Mouse (Mus musculus): Measurements from ENCODE around the gene 2210011C24Rik. TPM values are rescaled to one million over a fixed set of nuclear protein-coding genes. Genes with fewer than 3 reads are reported as not detected.

2210011C24Rik gene
- polyA plus RNA-seq, 1 experiment from 2014 or later = not detected

DNA sequence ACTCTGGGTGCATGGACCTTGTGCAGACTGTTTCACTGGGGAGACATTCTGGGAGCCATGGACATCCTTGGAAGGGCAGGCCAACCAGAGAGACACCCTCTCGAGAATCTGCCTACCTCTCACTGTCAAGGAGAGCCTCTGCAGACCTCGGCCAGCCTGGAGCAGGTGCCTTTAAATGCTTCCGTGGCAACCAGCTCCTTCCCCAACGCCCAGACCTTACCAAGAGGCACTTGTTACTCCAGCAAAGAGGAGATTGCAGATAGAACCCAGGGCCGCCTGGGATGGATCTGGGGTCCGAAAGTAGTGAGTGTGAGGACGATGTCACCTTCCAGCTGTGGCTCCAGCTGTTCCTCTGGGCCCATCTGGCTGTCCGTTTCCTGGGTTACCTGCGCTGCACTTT, 33.8 kb downstream of the 2210011C24Rik start:
- WGBS = 77% methylated on average over 9 of the region's 9 CpGs
- no peak overlapping the region for H3K4me3 ChIP-seq (ENCODE audit: low read depth, low read length)
- 0 out of 2 replicates have a peak, but pooled peaks cover 3% of the 10 kb centered on the region for H3K36me3 ChIP-seq (ENCODE audit: control insufficient read depth, insufficient read depth, low read length)
- H3K9me3 ChIP-seq (ENCODE audit: control insufficient read depth, low read length) = no peaks in the 10 kb centered on the region
- H3K27ac ChIP-seq (ENCODE audit: low read depth, low read length) = no peak overlapping the region
- no peaks in the 10 kb centered on the region for H3K27me3 ChIP-seq (ENCODE audit: control insufficient read depth, insufficient read depth, low read length)
- peaks cover 4% of the 10 kb centered on the region; the same call in 1 of the 2 replicates for H3K4me1 ChIP-seq (replicated peaks; ENCODE audit: control insufficient read depth, insufficient read depth, low read length)
- no peak overlapping the region for H3K9ac ChIP-seq (ENCODE audit: low read depth, low read length)
- no peak for DNase-seq (ENCODE audit: low spot score)
- ATAC-seq (ENCODE audit: low FRiP score) = no peak
- H3K4me2 ChIP-seq (replicated peaks; ENCODE audit: low read depth, low read length) = no peak overlapping the region

- no peak for DNase-seq (ENCODE audit: low spot score)
- H3K4me3 ChIP-seq (ENCODE audit: low read depth, low read length) = no peak overlapping the region
- H3K27ac ChIP-seq (ENCODE audit: low read depth, low read length) = no peak overlapping the region
- peaks cover 4% of the 10 kb centered on the region; the same call in 1 of the 2 replicates for H3K4me1 ChIP-seq (replicated peaks; ENCODE audit: control insufficient read depth, insufficient read depth, low read length)
- no peak overlapping the region for H3K4me2 ChIP-seq (replicated peaks; ENCODE audit: low read depth, low read length)
- WGBS = 78% methylated on average over 6 of the region's 6 CpGs
- no peak overlapping the region for H3K9ac ChIP-seq (ENCODE audit: low read depth, low read length)
- no peaks in the 10 kb centered on the region for H3K27me3 ChIP-seq (ENCODE audit: control insufficient read depth, insufficient read depth, low read length)
- H3K9me3 ChIP-seq (ENCODE audit: control insufficient read depth, low read length) = no peaks in the 10 kb centered on the region
- ATAC-seq (ENCODE audit: low FRiP score) = no peak
- 0 out of 2 replicates have a peak, but pooled peaks cover 3% of the 10 kb centered on the region for H3K36me3 ChIP-seq (ENCODE audit: control insufficient read depth, insufficient read depth, low read length)
Measured at GRCm38 (mm10) chr8:83977646-83978045, 34.3 kb downstream of the 2210011C24Rik start.

- Histone ChIP-seq H3K9ac (ENCODE audit: low read depth, low read length) (no peak overlapping the region), H3K36me3 (ENCODE audit: control insufficient read depth, insufficient read depth, low read length) (0 out of 2 replicates have a peak, but pooled peaks cover 3% of the 10 kb centered on the region), H3K27me3 (ENCODE audit: control insufficient read depth, insufficient read depth, low read length) (no peaks in the 10 kb centered on the region), H3K4me2 (replicated peaks; ENCODE audit: low read depth, low read length) (no peak overlapping the region; the same call in 1 of the 2 replicates), H3K9me3 (ENCODE audit: control insufficient read depth, low read length) (no peaks in the 10 kb centered on the region), H3K27ac (ENCODE audit: low read depth, low read length) (no peak overlapping the region), H3K4me3 (ENCODE audit: low read depth, low read length) (no peak overlapping the region), H3K4me1 (replicated peaks; ENCODE audit: control insufficient read depth, insufficient read depth, low read length) (peaks cover 4% of the 10 kb centered on the region; the same call in 1 of the 2 replicates)
- no peak for DNase-seq (ENCODE audit: low spot score)
- 91% methylated on average over 5 of the region's 5 CpGs for WGBS
- no peak for ATAC-seq (ENCODE audit: low FRiP score)
Measured at GRCm38 (mm10) chr8:83976779-83977350, 35.1 kb downstream of the 2210011C24Rik start.

DNA sequence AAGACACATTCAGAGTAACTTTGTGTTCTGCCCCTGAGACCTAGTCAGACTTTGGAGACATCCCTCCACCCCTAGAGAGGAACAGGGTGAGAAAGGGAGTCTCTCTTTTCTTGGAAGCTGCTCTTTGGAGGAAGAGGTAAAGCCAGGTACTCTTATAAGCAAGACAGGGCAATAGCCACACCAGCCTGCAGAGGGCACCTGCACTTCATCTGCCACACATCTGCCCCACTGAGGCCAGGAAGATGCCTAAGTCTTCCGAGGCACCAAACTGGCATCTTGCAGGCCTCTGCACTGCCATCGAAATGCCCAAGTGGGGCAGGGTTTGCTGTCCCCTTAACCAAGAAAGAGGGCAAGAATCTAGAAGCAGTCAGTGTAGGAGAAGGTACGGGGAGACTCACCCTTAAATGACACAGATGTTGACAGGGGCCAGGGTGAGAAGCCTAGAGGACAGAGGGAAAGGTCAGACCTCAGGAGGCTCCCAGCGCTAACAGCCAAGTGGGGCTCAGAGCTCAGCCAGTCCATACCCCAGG, 35.8 kb downstream of the 2210011C24Rik start:
- no peak overlapping the region for H3K4me3 ChIP-seq (ENCODE audit: low read depth, low read length)
- no peak overlapping the region for H3K9ac ChIP-seq (ENCODE audit: low read depth, low read length)
- no peaks in the 10 kb centered on the region for H3K9me3 ChIP-seq (ENCODE audit: control insufficient read depth, low read length)
- DNase-seq (ENCODE audit: low spot score) (no peak), ATAC-seq (ENCODE audit: low FRiP score) (no peak)
- no peak overlapping the region for H3K27ac ChIP-seq (ENCODE audit: low read depth, low read length)
- no peak overlapping the region for H3K4me2 ChIP-seq (replicated peaks; ENCODE audit: low read depth, low read length)
- 80% methylated on average over 4 of the region's 4 CpGs for WGBS
- no peaks in the 10 kb centered on the region for H3K27me3 ChIP-seq (ENCODE audit: control insufficient read depth, insufficient read depth, low read length)
- H3K36me3 ChIP-seq (ENCODE audit: control insufficient read depth, insufficient read depth, low read length) = 0 out of 2 replicates have a peak, but pooled peaks cover 3% of the 10 kb centered on the region
- H3K4me1 ChIP-seq (replicated peaks; ENCODE audit: control insufficient read depth, insufficient read depth, low read length) = peaks cover 4% of the 10 kb centered on the region; the same call in 1 of the 2 replicates

DNA sequence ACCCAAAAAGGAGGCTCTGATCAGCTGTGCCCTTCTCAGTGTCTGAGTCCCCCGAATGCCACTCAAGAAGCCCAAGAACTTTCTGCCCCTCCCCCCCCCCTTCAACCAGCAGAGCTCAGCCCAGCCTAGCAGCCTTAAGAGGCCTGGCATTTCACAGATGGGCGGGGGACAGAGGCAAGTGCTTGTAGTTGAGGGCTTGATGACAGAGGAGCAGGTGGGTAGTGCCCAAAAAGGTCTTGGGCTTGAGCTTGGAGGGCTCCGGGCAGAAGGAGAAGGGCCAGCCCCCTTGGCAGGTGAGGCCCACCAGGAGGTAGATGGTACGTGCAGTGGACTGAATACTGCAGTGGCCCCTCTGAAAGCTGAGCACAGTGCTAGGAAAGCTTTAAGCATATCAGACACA, 37.5 kb downstream of the 2210011C24Rik start:
- no peak for ATAC-seq (ENCODE audit: low FRiP score)
- Histone ChIP-seq H3K4me3 (ENCODE audit: low read depth, low read length) (no peak overlapping the region), H3K4me2 (replicated peaks; ENCODE audit: low read depth, low read length) (0 out of 2 replicates have a peak overlapping the region, but pooled peaks have one; percentile 14), H3K36me3 (ENCODE audit: control insufficient read depth, insufficient read depth, low read length) (no peaks in the 10 kb centered on the region), H3K27ac (ENCODE audit: low read depth, low read length) (no peak overlapping the region), H3K4me1 (replicated peaks; ENCODE audit: control insufficient read depth, insufficient read depth, low read length) (peaks cover 4% of the 10 kb centered on the region; the same call in 1 of the 2 replicates), H3K27me3 (ENCODE audit: control insufficient read depth, insufficient read depth, low read length) (no peaks in the 10 kb centered on the region), H3K9ac (ENCODE audit: low read depth, low read length) (no peak overlapping the region), H3K9me3 (ENCODE audit: control insufficient read depth, low read length) (no peaks in the 10 kb centered on the region)
- DNase-seq (ENCODE audit: low spot score) = no peak
- WGBS = 89% methylated on average over 4 of the region's 4 CpGs

GRCm38 (mm10) chr8:83973161-83974031, 38.6 kb downstream of the 2210011C24Rik start:
- H3K9ac ChIP-seq (ENCODE audit: low read depth, low read length) = peak overlapping the region; percentile 92
- H3K4me2 ChIP-seq (replicated peaks; ENCODE audit: low read depth, low read length) = peak overlapping the region; percentile 91
- ATAC-seq (ENCODE audit: low FRiP score) = no peak
- 6% methylated on average over 35 of the region's 37 CpGs for WGBS
- H3K27ac ChIP-seq (ENCODE audit: low read depth, low read length) = peak overlapping the region; percentile 78
- H3K4me1 ChIP-seq (replicated peaks; ENCODE audit: control insufficient read depth, insufficient read depth, low read length) = peaks cover 4% of the 10 kb centered on the region; the same call in 1 of the 2 replicates
- 0 out of 2 replicates have a peak, but pooled peaks cover 2% of the 10 kb centered on the region for H3K36me3 ChIP-seq (ENCODE audit: control insufficient read depth, insufficient read depth, low read length)
- H3K9me3 ChIP-seq (ENCODE audit: control insufficient read depth, low read length) = no peaks in the 10 kb centered on the region
- DNase-seq (ENCODE audit: low spot score) = no peak
- H3K27me3 ChIP-seq (ENCODE audit: control insufficient read depth, insufficient read depth, low read length) = no peaks in the 10 kb centered on the region
- H3K4me3 ChIP-seq (ENCODE audit: low read depth, low read length) = peak overlapping the region; percentile 92

GRCm38 (mm10) chr8:83972150-83973120, 39.5 kb downstream of the 2210011C24Rik start, which contains the start of gene Prkaca:
Gene Prkaca, plus strand, starts transcription at chr8:83972993.
- ATAC-seq (ENCODE audit: low FRiP score) (peak; percentile 100), DNase-seq (ENCODE audit: low spot score) (peak; percentile 97)
- peak within 1 kb of the TSS; percentile 92 for H3K4me3 ChIP-seq (ENCODE audit: low read depth, low read length)
- peak within 1 kb of the TSS; percentile 90 for H3K27ac ChIP-seq (ENCODE audit: low read depth, low read length)
- no peaks in the 10 kb centered on the region for H3K27me3 ChIP-seq (ENCODE audit: control insufficient read depth, insufficient read depth, low read length)
- H3K4me2 ChIP-seq (replicated peaks; ENCODE audit: low read depth, low read length) = peak within 1 kb of the TSS; percentile 91
- 0 out of 2 replicates have a peak, but pooled peaks cover 2% of the 10 kb centered on the region for H3K36me3 ChIP-seq (ENCODE audit: control insufficient read depth, insufficient read depth, low read length)
- H3K9ac ChIP-seq (ENCODE audit: low read depth, low read length) = peak within 1 kb of the TSS; percentile 92
- H3K4me1 ChIP-seq (replicated peaks; ENCODE audit: control insufficient read depth, insufficient read depth, low read length) = peaks cover 4% of the 10 kb centered on the region; the same call in 1 of the 2 replicates
- WGBS = under 1% methylated on average over 57 of the region's 94 CpGs
- H3K9me3 ChIP-seq (ENCODE audit: control insufficient read depth, low read length) = no peaks in the 10 kb centered on the region
